Mouse (Mus musculus): ENCODE measurements around the gene Kbtbd2. TPM values are rescaled to one million over a fixed set of nuclear protein-coding genes. Genes with fewer than 3 reads are reported as not detected.

The Kbtbd2 gene
- polyA plus RNA-seq, 2 experiments, result 17.6 to 25.1 TPM

DNA sequence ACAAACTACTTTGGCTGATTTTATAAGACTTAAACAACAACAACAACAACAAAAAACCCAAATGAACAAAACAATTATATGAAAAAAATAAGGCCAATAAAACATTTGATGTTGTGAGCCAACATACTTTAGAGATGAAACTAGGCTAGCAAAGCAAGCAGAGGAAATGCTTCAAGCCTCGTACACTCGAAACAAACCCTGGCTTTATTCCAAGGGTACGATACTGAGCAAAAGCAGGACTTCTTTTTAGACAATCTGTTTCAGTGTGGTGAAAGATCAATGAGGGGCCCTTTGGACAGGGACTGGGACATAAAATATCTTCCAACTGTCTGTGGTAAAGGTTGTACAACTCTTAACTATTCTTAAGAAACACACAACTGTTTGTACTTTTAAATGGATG lies 21.8 kb downstream of the Kbtbd2 start:
- Histone ChIP-seq H3K4me2 (replicated peaks; ENCODE audit: low read depth, low read length, severe bottlenecking) (no peak overlapping the region), H3K9me3 (ENCODE audit: control insufficient read depth, low read length) (no peaks in the 10 kb centered on the region), H3K4me1 (ENCODE audit: control insufficient read depth, insufficient read depth, low read length) (no peaks in the 10 kb centered on the region), H3K27ac (replicated peaks; ENCODE audit: low read depth, low read length) (no peak overlapping the region), H3K4me3 (replicated peaks; ENCODE audit: low read length) (no peak overlapping the region), H3K27me3 (ENCODE audit: control insufficient read depth, insufficient read depth, low read length) (no peaks in the 10 kb centered on the region), H3K9ac (ENCODE audit: low read depth, low read length, severe bottlenecking) (no peak overlapping the region), H3K36me3 (ENCODE audit: control insufficient read depth, insufficient read depth, low read length) (peaks cover 44% of the 10 kb centered on the region)
- no peak for DNase-seq (ENCODE audit: low spot score)
- ATAC-seq (ENCODE audit: low FRiP score, low read depth), result no peak
- no peak for TF ChIP-seq POLR2A (IDR thresholded peaks at IDR 0.05; ENCODE audit: borderline replicate concordance, extremely low read depth, insufficient read depth, insufficient read length)
- WGBS, result 75% methylated on average over 3 of the region's 3 CpGs

DNA sequence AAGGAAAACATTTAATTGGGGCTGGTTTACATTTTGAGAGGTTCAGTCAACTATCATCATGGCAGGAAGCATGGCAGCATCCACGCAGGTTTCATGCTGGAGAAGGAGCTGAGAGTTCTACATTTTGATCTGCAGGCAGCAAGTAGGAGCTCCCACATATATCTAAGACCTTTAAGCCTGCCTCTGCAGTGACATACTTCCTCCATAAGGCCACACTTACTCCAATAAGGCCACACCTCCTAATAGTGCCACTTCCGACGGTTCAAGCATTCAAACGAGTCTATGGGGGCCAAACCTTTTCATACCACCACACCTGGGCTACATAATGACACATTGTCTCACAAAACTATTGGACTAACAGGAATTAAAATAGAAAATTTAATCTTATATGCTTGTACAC lies 31.9 kb downstream of the Kbtbd2 start:
- H3K27me3 ChIP-seq (ENCODE audit: control insufficient read depth, insufficient read depth, low read length), result no peaks in the 10 kb centered on the region
- DNase-seq (ENCODE audit: low spot score) (no peak), ATAC-seq (ENCODE audit: low FRiP score, low read depth) (no peak)
- H3K4me3 ChIP-seq (replicated peaks; ENCODE audit: low read length), result no peak overlapping the region
- H3K36me3 ChIP-seq (ENCODE audit: control insufficient read depth, insufficient read depth, low read length), result peaks cover 11% of the 10 kb centered on the region; the same call in 1 of the 2 replicates
- H3K27ac ChIP-seq (replicated peaks; ENCODE audit: low read depth, low read length), result no peak overlapping the region
- no peaks in the 10 kb centered on the region for H3K9me3 ChIP-seq (ENCODE audit: control insufficient read depth, low read length)
- 67% methylated on average over 4 of the region's 4 CpGs for WGBS
- no peak overlapping the region for H3K9ac ChIP-seq (ENCODE audit: low read depth, low read length, severe bottlenecking)
- H3K4me1 ChIP-seq (ENCODE audit: control insufficient read depth, insufficient read depth, low read length), result no peaks in the 10 kb centered on the region
- no peak overlapping the region for H3K4me2 ChIP-seq (replicated peaks; ENCODE audit: low read depth, low read length, severe bottlenecking)
- TF ChIP-seq POLR2A (IDR thresholded peaks at IDR 0.05; ENCODE audit: borderline replicate concordance, extremely low read depth, insufficient read depth, insufficient read length), result no peak

DNA sequence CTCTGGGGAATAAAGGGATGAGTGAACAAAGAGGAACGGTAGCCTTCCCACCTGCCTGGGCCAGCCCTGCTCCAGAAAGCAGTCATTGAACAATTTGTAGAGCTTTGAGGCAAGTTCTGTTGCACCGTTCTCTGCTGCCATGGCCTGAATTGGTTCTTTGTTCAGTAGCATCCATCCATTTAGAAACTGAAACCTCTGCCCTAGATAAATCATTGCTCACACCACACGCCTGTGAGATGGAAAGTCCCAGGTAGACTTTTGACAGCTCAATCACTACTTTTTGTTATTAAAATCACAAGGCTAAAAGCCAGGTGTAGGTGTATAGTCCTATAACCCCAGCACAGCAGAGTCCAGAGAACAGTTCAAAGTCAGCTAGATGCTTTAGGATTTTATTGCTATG lies 32.3 kb downstream of the Kbtbd2 start:
- H3K27ac ChIP-seq (replicated peaks; ENCODE audit: low read depth, low read length), result no peak overlapping the region
- no peak for TF ChIP-seq POLR2A (IDR thresholded peaks at IDR 0.05; ENCODE audit: borderline replicate concordance, extremely low read depth, insufficient read depth, insufficient read length)
- H3K4me2 ChIP-seq (replicated peaks; ENCODE audit: low read depth, low read length, severe bottlenecking), result no peak overlapping the region
- 81% methylated on average over 3 of the region's 3 CpGs for WGBS
- no peaks in the 10 kb centered on the region for H3K9me3 ChIP-seq (ENCODE audit: control insufficient read depth, low read length)
- no peak for DNase-seq (ENCODE audit: low spot score)
- H3K9ac ChIP-seq (ENCODE audit: low read depth, low read length, severe bottlenecking), result no peak overlapping the region
- no peaks in the 10 kb centered on the region for H3K4me1 ChIP-seq (ENCODE audit: control insufficient read depth, insufficient read depth, low read length)
- no peak for ATAC-seq (ENCODE audit: low FRiP score, low read depth)
- peaks cover 11% of the 10 kb centered on the region; the same call in 1 of the 2 replicates for H3K36me3 ChIP-seq (ENCODE audit: control insufficient read depth, insufficient read depth, low read length)
- H3K27me3 ChIP-seq (ENCODE audit: control insufficient read depth, insufficient read depth, low read length), result no peaks in the 10 kb centered on the region
- H3K4me3 ChIP-seq (replicated peaks; ENCODE audit: low read length), result no peak overlapping the region

DNA sequence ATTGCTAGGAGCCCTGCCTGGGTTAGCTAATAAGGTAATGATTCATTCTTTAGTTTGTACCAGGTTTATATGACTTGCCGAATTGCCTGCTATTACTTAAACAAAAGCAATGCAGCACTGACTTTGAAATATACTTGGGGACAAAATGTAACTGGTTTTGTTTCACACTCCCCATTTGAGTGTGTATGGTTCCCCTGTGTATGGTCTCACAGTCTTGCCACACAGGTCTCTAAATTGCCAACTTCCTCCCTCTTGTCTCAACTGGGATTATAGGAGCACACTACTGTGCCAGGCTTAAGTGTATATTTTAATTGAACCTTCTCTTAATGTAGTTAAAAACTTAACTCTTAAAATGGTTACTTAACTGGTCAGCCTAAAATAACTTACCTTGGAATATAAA lies 38.3 kb downstream of the Kbtbd2 start:
- no peak overlapping the region for H3K27ac ChIP-seq (replicated peaks; ENCODE audit: low read depth, low read length)
- H3K4me2 ChIP-seq (replicated peaks; ENCODE audit: low read depth, low read length, severe bottlenecking), result no peak overlapping the region
- peaks cover 41% of the 10 kb centered on the region for H3K36me3 ChIP-seq (ENCODE audit: control insufficient read depth, insufficient read depth, low read length)
- ATAC-seq (ENCODE audit: low FRiP score, low read depth) (no peak), DNase-seq (ENCODE audit: low spot score) (no peak)
- H3K4me1 ChIP-seq (ENCODE audit: control insufficient read depth, insufficient read depth, low read length), result no peaks in the 10 kb centered on the region
- H3K9ac ChIP-seq (ENCODE audit: low read depth, low read length, severe bottlenecking), result no peak overlapping the region
- TF ChIP-seq POLR2A (IDR thresholded peaks at IDR 0.05; ENCODE audit: borderline replicate concordance, extremely low read depth, insufficient read depth, insufficient read length), result no peak
- H3K27me3 ChIP-seq (ENCODE audit: control insufficient read depth, insufficient read depth, low read length), result no peaks in the 10 kb centered on the region
- H3K4me3 ChIP-seq (replicated peaks; ENCODE audit: low read length), result no peak overlapping the region
- no peaks in the 10 kb centered on the region for H3K9me3 ChIP-seq (ENCODE audit: control insufficient read depth, low read length)
- 88% methylated on average over 1 of the region's 1 CpGs for WGBS

DNA sequence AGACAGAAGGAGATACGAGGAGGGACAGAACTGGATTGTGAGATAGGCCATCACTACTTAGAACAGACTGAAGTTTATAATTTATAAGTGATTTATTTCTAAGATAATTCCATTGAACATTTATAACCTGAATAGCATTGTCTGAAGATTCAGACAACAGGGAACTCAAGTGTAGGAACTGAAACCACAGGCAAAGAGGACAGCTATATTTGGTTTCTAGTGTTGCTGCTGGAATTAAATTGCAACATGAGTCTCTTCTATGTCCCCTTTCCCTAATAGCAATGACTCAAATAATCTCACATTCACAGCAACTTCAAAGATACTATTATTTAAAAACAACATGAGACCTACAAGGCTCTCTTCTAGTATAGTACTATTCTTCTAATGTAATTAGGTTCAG lies 41.5 kb downstream of the Kbtbd2 start:
- no peak for TF ChIP-seq POLR2A (IDR thresholded peaks at IDR 0.05; ENCODE audit: borderline replicate concordance, extremely low read depth, insufficient read depth, insufficient read length)
- DNase-seq (ENCODE audit: low spot score) (no peak), ATAC-seq (ENCODE audit: low FRiP score, low read depth) (no peak)
- Histone ChIP-seq H3K9ac (ENCODE audit: low read depth, low read length, severe bottlenecking) (no peak overlapping the region), H3K27me3 (ENCODE audit: control insufficient read depth, insufficient read depth, low read length) (no peaks in the 10 kb centered on the region), H3K9me3 (ENCODE audit: control insufficient read depth, low read length) (no peaks in the 10 kb centered on the region), H3K4me1 (ENCODE audit: control insufficient read depth, insufficient read depth, low read length) (no peaks in the 10 kb centered on the region), H3K36me3 (ENCODE audit: control insufficient read depth, insufficient read depth, low read length) (peaks cover 47% of the 10 kb centered on the region), H3K27ac (replicated peaks; ENCODE audit: low read depth, low read length) (no peak overlapping the region), H3K4me3 (replicated peaks; ENCODE audit: low read length) (no peak overlapping the region), H3K4me2 (replicated peaks; ENCODE audit: low read depth, low read length, severe bottlenecking) (no peak overlapping the region)
- WGBS, result 91% methylated on average over 1 of the region's 1 CpGs

DNA sequence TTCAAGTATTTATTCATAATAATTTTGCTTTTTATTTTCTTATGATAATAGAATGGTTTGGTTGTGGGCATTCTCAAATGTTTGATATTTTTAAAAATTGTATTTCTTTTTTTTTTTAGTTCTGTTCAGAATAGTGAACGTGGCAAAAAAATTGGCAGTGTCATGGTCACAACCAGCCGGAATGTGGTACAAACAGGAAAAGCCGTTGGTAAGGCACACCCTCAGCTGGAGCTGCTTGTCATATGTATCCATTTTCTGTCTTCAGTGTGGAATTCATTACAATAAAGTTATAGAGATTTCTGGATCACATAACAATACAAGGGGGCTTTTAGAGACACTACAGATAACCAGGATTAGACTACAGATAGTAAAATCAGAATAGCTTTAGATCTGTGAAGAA lies 43.9 kb downstream of the Kbtbd2 start:
- ATAC-seq (ENCODE audit: low FRiP score, low read depth), result no peak
- H3K27ac ChIP-seq (replicated peaks; ENCODE audit: low read depth, low read length), result no peak overlapping the region
- no peak for DNase-seq (ENCODE audit: low spot score)
- no peak for TF ChIP-seq POLR2A (IDR thresholded peaks at IDR 0.05; ENCODE audit: borderline replicate concordance, extremely low read depth, insufficient read depth, insufficient read length)
- no peak overlapping the region for H3K4me2 ChIP-seq (replicated peaks; ENCODE audit: low read depth, low read length, severe bottlenecking)
- no peak overlapping the region for H3K9ac ChIP-seq (ENCODE audit: low read depth, low read length, severe bottlenecking)
- WGBS, result 89% methylated on average over 3 of the region's 3 CpGs
- no peaks in the 10 kb centered on the region for H3K9me3 ChIP-seq (ENCODE audit: control insufficient read depth, low read length)
- peaks cover 42% of the 10 kb centered on the region for H3K36me3 ChIP-seq (ENCODE audit: control insufficient read depth, insufficient read depth, low read length)
- H3K4me3 ChIP-seq (replicated peaks; ENCODE audit: low read length), result no peak overlapping the region
- no peaks in the 10 kb centered on the region for H3K4me1 ChIP-seq (ENCODE audit: control insufficient read depth, insufficient read depth, low read length)
- no peaks in the 10 kb centered on the region for H3K27me3 ChIP-seq (ENCODE audit: control insufficient read depth, insufficient read depth, low read length)

All from limb, embryonic 14.5 days (tissue).